In the genomic region with DNA sequence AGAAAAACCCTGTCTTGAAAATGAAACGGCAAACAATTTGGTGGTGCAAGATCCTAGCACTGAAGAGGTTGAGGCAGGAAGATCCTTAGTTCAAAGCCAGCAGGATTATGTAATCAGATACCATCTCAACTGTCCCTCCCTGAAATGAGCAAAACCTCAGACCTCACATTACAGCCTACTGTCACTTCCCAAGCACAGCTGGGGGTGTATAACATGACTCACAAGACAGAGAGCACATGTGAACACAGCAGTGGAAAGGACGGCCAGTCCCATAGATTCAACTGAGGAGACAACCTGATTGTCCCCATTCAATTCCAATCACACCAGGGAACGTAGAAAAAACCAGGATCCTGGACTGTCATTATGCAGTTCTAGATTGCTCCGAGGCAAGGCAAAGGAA, we compare ENCODE assay signal across 25 mouse cellular contexts. TPM values are rescaled to one million over a fixed set of nuclear protein-coding genes. Genes with fewer than 3 reads are reported as not detected.
"Had no signal": no experiment of that assay in that cellular context is flagged by ENCODE, and none has a peak within 500 bp of the region (broad histone marks: within the 10 kb centered on the region; RNA-seq: fewer than 3 reads in every experiment).

No protein-coding gene starts in this region.

- H3K4me3 ChIP-seq: intestine, embryonic 15.5 days; layer of hippocampus, adult 2 months; limb, embryonic 12.5 days; limb, embryonic 15.5 days; liver, embryonic 13.5 days; megakaryocyte, embryonic 14.5 days; midbrain, embryonic 10.5 days; midbrain, embryonic 13.5 days; neural tube, embryonic 12.5 days; neural tube, embryonic 15.5 days had no signal

- DNase-seq: kidney, adult 11 months; kidney, adult 8-10 months; kidney, postnatal 25 days; layer of hippocampus, adult 9-11 months; left cerebral cortex, postnatal 4 days; liver, embryonic 13.5 days; lung, adult 2 months; lung, postnatal 14 days; lung, postnatal 4 days; retina, postnatal 1 day; right cerebral cortex, postnatal 25 days; spleen, adult 18-20 months; thymus, adult 18-20 months; thymus, postnatal 14 days had no signal

- H3K27ac ChIP-seq: intestine, embryonic 15.5 days; layer of hippocampus, adult 2 months; limb, embryonic 12.5 days; limb, embryonic 15.5 days; liver, embryonic 13.5 days; midbrain, embryonic 10.5 days; midbrain, embryonic 13.5 days; neural tube, embryonic 12.5 days; neural tube, embryonic 15.5 days had no signal

- H3K9ac ChIP-seq: intestine, embryonic 15.5 days; limb, embryonic 12.5 days; limb, embryonic 15.5 days; liver, embryonic 13.5 days; midbrain, embryonic 13.5 days; neural tube, embryonic 12.5 days; neural tube, embryonic 15.5 days had no signal

- ATAC-seq: intestine, embryonic 15.5 days; midbrain, embryonic 13.5 days; midbrain, embryonic 16.5 days had no signal

- H3K9me3 ChIP-seq: intestine, embryonic 15.5 days; limb, embryonic 12.5 days; limb, embryonic 15.5 days; liver, embryonic 13.5 days; megakaryocyte, embryonic 14.5 days; midbrain, embryonic 10.5 days; midbrain, embryonic 13.5 days; neural tube, embryonic 12.5 days; neural tube, embryonic 15.5 days had no signal

- H3K27me3 ChIP-seq: intestine, embryonic 15.5 days; limb, embryonic 12.5 days; limb, embryonic 15.5 days; liver, embryonic 13.5 days; megakaryocyte, embryonic 14.5 days; midbrain, embryonic 13.5 days; neural tube, embryonic 12.5 days; neural tube, embryonic 15.5 days had no signal

- H3K4me2 ChIP-seq: intestine, embryonic 15.5 days; limb, embryonic 12.5 days; limb, embryonic 15.5 days; liver, embryonic 13.5 days; midbrain, embryonic 13.5 days; neural tube, embryonic 12.5 days; neural tube, embryonic 15.5 days had no signal

RNA-seq across cellular contexts. Expression of a gene that starts 8.4 kb away (rescaled TPM):
- total RNA-seq: monocyte, adult 5-6 weeks had no signal
